Mouse (Mus musculus) megakaryocyte, embryonic 14.5 days (primary cell): ENCODE measurements around the gene Cherp.

Experiments used
- FLI1 ChIP-seq: IDR thresholded peaks from 2 replicates; pipeline ENCODE4 v1.6.1; 2012; ENCODE audit warnings: low read length, inconsistent platforms, mixed read lengths
- GATA1 ChIP-seq: IDR thresholded peaks from 3 replicates; pipeline ENCODE4 v1.6.1; 2012; ENCODE audit warnings: mixed read lengths, low read length, inconsistent platforms, borderline replicate concordance

DNA sequence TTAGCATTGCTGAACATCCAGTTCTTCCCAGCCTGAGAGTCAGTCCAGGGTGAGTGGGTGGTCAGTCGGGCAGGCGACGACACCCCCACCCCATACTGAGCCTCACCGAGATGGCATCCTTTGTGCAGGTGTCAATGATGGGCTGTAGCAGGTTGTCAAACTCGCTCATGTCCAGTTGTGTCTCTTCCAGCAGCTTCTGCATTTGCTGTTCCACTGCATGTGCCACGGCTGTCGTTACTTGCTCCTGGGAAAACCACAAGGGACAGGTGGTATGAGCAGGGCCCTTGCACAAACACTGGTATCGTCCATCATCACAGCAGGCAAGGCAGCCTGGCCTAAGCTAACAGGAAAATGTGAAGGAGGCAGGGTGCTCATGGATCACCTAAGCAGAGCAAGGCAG, 5.0 kb downstream of the Cherp start:
- TF ChIP-seq GATA1 (no peak), FLI1 (no peak)
